Comparison of ENCODE assay signal across 8 mouse cellular contexts in the genomic region with DNA sequence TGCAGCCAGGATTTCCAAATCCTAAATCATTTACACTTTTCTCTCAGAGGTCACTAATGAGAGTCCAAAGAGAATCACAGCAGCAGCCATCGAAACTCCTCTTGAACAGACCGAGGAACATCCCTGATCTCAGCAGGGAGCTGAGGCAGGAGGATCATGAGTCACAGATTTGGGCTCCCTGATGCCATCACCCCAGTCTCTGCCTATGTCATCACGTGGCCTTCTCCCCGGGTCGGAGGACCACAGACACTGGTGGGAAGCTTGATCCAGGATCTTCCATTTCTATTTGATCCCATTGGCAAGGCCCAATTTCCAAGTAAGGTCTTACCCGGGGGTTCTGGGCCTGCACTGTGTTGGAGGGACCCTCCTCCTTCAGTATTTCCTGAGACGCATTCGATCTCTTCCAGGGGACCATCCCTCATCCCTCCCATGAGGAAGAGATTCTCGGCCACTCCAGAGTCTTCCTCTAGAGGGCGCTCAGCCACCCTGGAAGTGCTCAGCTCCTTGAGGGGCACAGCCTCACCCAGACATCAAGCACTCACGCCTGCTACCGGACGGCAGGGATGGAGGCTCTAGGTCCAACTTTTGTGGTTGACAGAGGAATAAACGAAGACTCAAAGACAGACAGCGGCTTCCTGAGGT. TPM values are rescaled to one million over a fixed set of nuclear protein-coding genes. Genes with fewer than 3 reads are reported as not detected.
A peak's percentile ranks its signal among the peaks of the same experiment; 100 is the strongest.
DNase-seq lines count a peak whose midpoint lies in the region; ATAC-seq and TF ChIP-seq lines count a peak whose summit lies in the region.

No protein-coding gene starts in this region.

- peaks cover 3% of the 10 kb centered on the region; the same call in 1 of the 2 replicates for H3K4me1 ChIP-seq in cerebellum, adult 2 months (ENCODE audit: control insufficient read depth, insufficient read depth, low read length)
- no peaks in the 10 kb centered on the region for H3K4me1 ChIP-seq in forebrain, postnatal 0 days (ENCODE audit: insufficient read depth)
- H3K4me1 ChIP-seq in hindbrain, embryonic 11.5 days (replicated peaks; ENCODE audit: control insufficient read depth, insufficient read depth, low read length), result no peaks in the 10 kb centered on the region

- peak; percentile 69 for ATAC-seq in forebrain, postnatal 0 days
- ATAC-seq in hindbrain, embryonic 11.5 days (ENCODE audit: low FRiP score), result peak; percentile 82

- DNase-seq in NIH3T3 (ENCODE audit: low read depth), result peak; percentile 87
- peak; percentile 72 to 82 for DNase-seq in cerebellum, adult 2 months
- DNase-seq in forebrain, postnatal 0 days, result peak; percentile 75
- peak; percentile 90 for DNase-seq in hindbrain, embryonic 11.5 days (ENCODE audit: low spot score)
- peak; percentile 48 for DNase-seq in layer of hippocampus, adult 9-10 months (ENCODE audit: low spot score)
- DNase-seq in lung, postnatal 36 days, result peak; percentile 86
- DNase-seq in retina, postnatal 7 days (ENCODE audit: low read depth, low spot score), result peak; percentile 71
- DNase-seq in thymus, postnatal 4 days, result peak; percentile 84

- no peak overlapping the region for H3K9ac ChIP-seq in forebrain, postnatal 0 days
- H3K9ac ChIP-seq in hindbrain, embryonic 11.5 days (ENCODE audit: low read depth, low read length), result no peak overlapping the region; the same call in 1 of the 2 replicates

- no peak overlapping the region for H3K4me2 ChIP-seq in forebrain, postnatal 0 days (ENCODE audit: low read depth)
- no peak overlapping the region for H3K4me2 ChIP-seq in hindbrain, embryonic 11.5 days (replicated peaks; ENCODE audit: low read depth, low read length)

- no peaks in the 10 kb centered on the region for H3K27me3 ChIP-seq in cerebellum, adult 2 months (ENCODE audit: control insufficient read depth, insufficient read depth, low read length)
- no peaks in the 10 kb centered on the region for H3K27me3 ChIP-seq in forebrain, postnatal 0 days (ENCODE audit: insufficient read depth, low read length)
- no peaks in the 10 kb centered on the region for H3K27me3 ChIP-seq in hindbrain, embryonic 11.5 days (ENCODE audit: control insufficient read depth, insufficient read depth, low read length)

- H3K27ac ChIP-seq in cerebellum, adult 2 months (ENCODE audit: insufficient read depth, low read length), result no peak overlapping the region
- H3K27ac ChIP-seq in forebrain, postnatal 0 days (ENCODE audit: low read depth, low read length), result no peak overlapping the region
- H3K27ac ChIP-seq in hindbrain, embryonic 11.5 days (ENCODE audit: low read depth, low read length), result no peak overlapping the region

- peak overlapping the region; percentile 44 for H3K4me3 ChIP-seq in cerebellum, adult 2 months (replicated peaks; ENCODE audit: insufficient read depth, low read depth, low read length)
- H3K4me3 ChIP-seq in forebrain, postnatal 0 days (ENCODE audit: low read depth, low read length), result no peak overlapping the region
- H3K4me3 ChIP-seq in hindbrain, embryonic 11.5 days (ENCODE audit: low read depth, low read length), result no peak overlapping the region

- TF ChIP-seq POLR2A in cerebellum, adult 2 months (IDR thresholded peaks at IDR 0.05; ENCODE audit: borderline replicate concordance, insufficient read depth, low read length), result no peak

- 13% methylated on average over 15 of the region's 15 CpGs for WGBS in cerebellum, adult 2 months
- WGBS in forebrain, postnatal 0 days, result 26% methylated on average over 15 of the region's 15 CpGs
- WGBS in hindbrain, embryonic 11.5 days, result 31% methylated on average over 15 of the region's 15 CpGs

- H3K36me3 ChIP-seq in forebrain, postnatal 0 days (ENCODE audit: insufficient read depth), result no peaks in the 10 kb centered on the region
- H3K36me3 ChIP-seq in hindbrain, embryonic 11.5 days (ENCODE audit: control insufficient read depth, insufficient read depth, low read length), result no peaks in the 10 kb centered on the region

- TF ChIP-seq CTCF in cerebellum, adult 2 months (IDR thresholded peaks at IDR 0.05; ENCODE audit: borderline replicate concordance, insufficient read depth, low read depth, low read length), result peak; percentile 88
- TF ChIP-seq CTCF in forebrain, postnatal 0 days (IDR thresholded peaks at IDR 0.05; ENCODE audit: low read depth), result peak; percentile 81

- H3K9me3 ChIP-seq in forebrain, postnatal 0 days (ENCODE audit: low read length), result no peaks in the 10 kb centered on the region
- H3K9me3 ChIP-seq in hindbrain, embryonic 11.5 days (ENCODE audit: control insufficient read depth, low read length), result no peaks in the 10 kb centered on the region

RNA-seq across cellular contexts. Expression of a gene that starts 24.8 kb away (rescaled TPM):
- 124 and 138 TPM in 2 replicates for polyA plus RNA-seq in cerebellum, adult 2 months (2012; rRNA removed)
- total RNA-seq in forebrain, postnatal 0 days (2014; rRNA removed), result 324 and 367 TPM in 2 replicates
- polyA plus RNA-seq in forebrain, postnatal 0 days (2015; fragmentation: Nextera tagmentation; extraction: Ambion mirVana), result 179 and 198 TPM in 2 replicates
- polyA plus RNA-seq in hindbrain, embryonic 11.5 days (2014; fragmentation: Nextera tagmentation; extraction: Ambion mirVana), result 96.5 and 113 TPM in 2 replicates

RNA-seq across cellular contexts. Expression of a gene that starts 30.0 kb away (rescaled TPM):
- 60.7 and 82.3 TPM in 2 replicates for polyA plus RNA-seq in cerebellum, adult 2 months (2012; rRNA removed)
- 11.4 and 16.9 TPM in 2 replicates for total RNA-seq in forebrain, postnatal 0 days (2014; rRNA removed)
- polyA plus RNA-seq in forebrain, postnatal 0 days (2015; fragmentation: Nextera tagmentation; extraction: Ambion mirVana), result 20.7 and 24.0 TPM in 2 replicates
- 71.4 and 71.6 TPM in 2 replicates for polyA plus RNA-seq in hindbrain, embryonic 11.5 days (2014; fragmentation: Nextera tagmentation; extraction: Ambion mirVana)
